Mouse (Mus musculus) midbrain, embryonic 15.5 days (tissue): ENCODE measurements around the gene Lrmda. TPM values are rescaled to one million over a fixed set of nuclear protein-coding genes. Genes with fewer than 3 reads are reported as not detected.

ENCODE experiments used
- ATAC-seq: fragments of 200-750 bp; cut with Nextera tagmentation; replicated peaks from 2 replicates; pipeline ENCODE4 v1.8.0; 2017; ENCODE audit warnings: moderate TSS enrichment
- H3K27ac ChIP-seq: fragments of 300-500 bp; sonication (generic); 2 replicates; pipeline ENCODE4 v1.5.1; 2015; ENCODE audit warnings: mild to moderate bottlenecking, inconsistent platforms
- H3K27me3 ChIP-seq: fragments of 300-500 bp; sonication (generic); replicated peaks from 2 replicates; pipeline ENCODE4 v1.6.1; 2015; ENCODE audit warnings: inconsistent platforms
- H3K36me3 ChIP-seq: fragments of 300-500 bp; sonication (generic); replicated peaks from 2 replicates; pipeline ENCODE4 v1.6.1; 2015; ENCODE audit warnings: inconsistent platforms
- H3K4me1 ChIP-seq: fragments of 300-500 bp; sonication (generic); 2 replicates; pipeline ENCODE4 v1.6.1; 2015; ENCODE audit warnings: inconsistent platforms
- H3K4me2 ChIP-seq: fragments of 300-500 bp; sonication (generic); 2 replicates; pipeline ENCODE4 v1.6.1; 2015; ENCODE audit warnings: inconsistent platforms, mild to moderate bottlenecking, moderate library complexity
- H3K4me3 ChIP-seq: fragments of 300-500 bp; sonication (generic); 2 replicates; pipeline ENCODE4 v1.5.1; 2015; ENCODE audit warnings: mild to moderate bottlenecking, inconsistent platforms
- H3K9ac ChIP-seq: fragments of 300-500 bp; sonication (generic); 2 replicates; pipeline ENCODE4 v1.6.1; 2015; ENCODE audit warnings: mild to moderate bottlenecking, inconsistent platforms
- H3K9me3 ChIP-seq: fragments of 300-500 bp; sonication (generic); 2 replicates; pipeline ENCODE4 v1.6.1; 2016; ENCODE audit warnings: inconsistent platforms
- WGBS: fragments of 180-500 bp; shearing (Covaris S2); methylation state at CpG from one replicate; pipeline ENCODE4 v1.1.7; 2015; ENCODE audit warnings: mixed read lengths; 5-methylcytosine and 5-hydroxymethylcytosine counted together
- polyA plus RNA-seq: library from polyadenylated mRNA; unstranded; fragments of >200 nt; fragmentation: Nextera tagmentation; extraction: Ambion mirVana; gene quantifications from 2 replicates; pipeline ENCODE4 v1.2.1, GENCODE M21; 2015

The Lrmda gene
- polyA plus RNA-seq, 1 experiment from 2014 or later, result 0.31 TPM

GRCm38 (mm10) chr14:22114651-22115351 lies 95.3 kb downstream of the Lrmda start:
- Histone ChIP-seq H3K27ac (no peak overlapping the region), H3K9me3 (no peaks in the 10 kb centered on the region), H3K4me2 (no peak overlapping the region)

DNA sequence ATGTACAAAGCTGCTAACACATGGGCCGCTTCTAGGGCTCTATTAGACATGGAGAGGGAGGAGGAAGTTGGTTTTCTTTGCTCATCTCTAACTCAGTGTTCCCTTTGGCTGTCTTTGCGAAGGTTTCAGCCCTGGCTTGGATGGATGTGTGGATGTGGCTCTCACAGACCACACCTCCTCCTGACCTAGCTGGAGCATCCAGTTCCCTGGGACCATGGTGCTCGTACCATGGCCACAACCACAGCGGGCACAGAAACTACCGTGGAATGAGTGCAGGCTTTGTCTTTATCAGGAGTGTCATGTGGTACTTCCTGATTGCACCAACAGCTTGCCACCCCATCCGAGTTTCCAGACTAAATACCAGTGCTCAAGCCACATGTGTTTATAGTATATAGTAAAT lies 98.6 kb downstream of the Lrmda start:
- Histone ChIP-seq H3K9ac (no peak overlapping the region), H3K27me3 (peaks cover 15% of the 10 kb centered on the region), H3K4me1 (peaks cover 11% of the 10 kb centered on the region), H3K4me2 (no peak overlapping the region), H3K9me3 (no peaks in the 10 kb centered on the region), H3K36me3 (no peaks in the 10 kb centered on the region), H3K27ac (no peak overlapping the region), H3K4me3 (no peak overlapping the region)
- no peak for ATAC-seq
- 87% methylated on average over 6 of the region's 6 CpGs for WGBS

More at GRCm38 (mm10) chr14:22114651-22115351, 95.3 kb downstream of the Lrmda start:
- ATAC-seq, result no peak
- 8% methylated on average over 18 of the region's 18 CpGs for WGBS
- Histone ChIP-seq H3K4me1 (peaks cover 11% of the 10 kb centered on the region), H3K36me3 (no peaks in the 10 kb centered on the region), H3K27me3 (peaks cover 19% of the 10 kb centered on the region), H3K9ac (no peak overlapping the region), H3K4me3 (no peak overlapping the region)

DNA sequence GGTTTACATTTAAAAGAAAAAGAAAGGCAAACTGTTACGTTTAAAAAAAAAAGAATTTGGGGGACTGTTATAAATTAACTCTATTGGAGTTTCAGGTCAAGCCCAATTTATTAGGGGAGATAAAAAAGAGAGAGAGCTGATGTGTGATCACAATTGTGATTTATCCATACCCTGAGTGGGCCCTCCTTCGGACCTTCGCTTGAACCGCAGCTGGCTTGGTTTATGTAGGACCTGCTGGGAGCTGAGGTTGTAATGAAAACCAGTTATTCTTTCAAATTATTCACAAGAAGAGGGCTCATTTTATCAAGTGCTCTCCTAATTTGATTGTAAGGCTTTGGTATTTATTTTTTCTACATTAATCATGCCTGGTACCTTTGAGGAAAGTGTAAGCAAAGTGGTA lies 99.0 kb downstream of the Lrmda start:
- ATAC-seq, result no peak
- Histone ChIP-seq H3K4me3 (no peak overlapping the region), H3K4me1 (peaks cover 10% of the 10 kb centered on the region), H3K36me3 (no peaks in the 10 kb centered on the region), H3K27me3 (peaks cover 15% of the 10 kb centered on the region), H3K4me2 (no peak overlapping the region), H3K27ac (no peak overlapping the region), H3K9ac (no peak overlapping the region), H3K9me3 (no peaks in the 10 kb centered on the region)
- 88% methylated on average over 4 of the region's 4 CpGs for WGBS

- no peak overlapping the region for H3K4me3 ChIP-seq
- WGBS, result 90% methylated on average over 4 of the region's 4 CpGs
- no peaks in the 10 kb centered on the region for H3K4me1 ChIP-seq
- no peaks in the 10 kb centered on the region for H3K9me3 ChIP-seq
- no peak overlapping the region for H3K27ac ChIP-seq
- no peaks in the 10 kb centered on the region for H3K36me3 ChIP-seq
- no peaks in the 10 kb centered on the region for H3K27me3 ChIP-seq
- H3K4me2 ChIP-seq, result no peak overlapping the region
- no peak for ATAC-seq
- H3K9ac ChIP-seq, result no peak overlapping the region
These were observed 106.8 kb downstream of the Lrmda start for GRCm38 (mm10) chr14:22126276-22126675.

GRCm38 (mm10) chr14:22126859-22127258 lies 107.3 kb downstream of the Lrmda start:
- H3K36me3 ChIP-seq, result no peaks in the 10 kb centered on the region
- 89% methylated on average over 6 of the region's 6 CpGs for WGBS
- no peak for ATAC-seq
- H3K4me2 ChIP-seq, result no peak overlapping the region
- H3K4me1 ChIP-seq, result no peaks in the 10 kb centered on the region
- H3K4me3 ChIP-seq, result no peak overlapping the region
- no peak overlapping the region for H3K9ac ChIP-seq
- no peaks in the 10 kb centered on the region for H3K27me3 ChIP-seq
- H3K27ac ChIP-seq, result no peak overlapping the region
- H3K9me3 ChIP-seq, result no peaks in the 10 kb centered on the region

- Histone ChIP-seq H3K4me3 (no peak overlapping the region), H3K4me2 (no peak overlapping the region), H3K9ac (no peak overlapping the region), H3K9me3 (no peaks in the 10 kb centered on the region), H3K27ac (no peak overlapping the region), H3K27me3 (no peaks in the 10 kb centered on the region), H3K4me1 (no peaks in the 10 kb centered on the region), H3K36me3 (no peaks in the 10 kb centered on the region)
- no peak for ATAC-seq
- WGBS, result 57% methylated on average over 7 of the region's 7 CpGs
These were observed 111.6 kb downstream of the Lrmda start for GRCm38 (mm10) chr14:22130950-22131585.

GRCm38 (mm10) chr14:22139281-22139680 lies 119.8 kb downstream of the Lrmda start:
- Histone ChIP-seq H3K4me1 (0 out of 2 replicates have a peak, but pooled peaks cover 3% of the 10 kb centered on the region), H3K9me3 (no peaks in the 10 kb centered on the region), H3K9ac (no peak overlapping the region), H3K4me2 (no peak overlapping the region), H3K4me3 (no peak overlapping the region), H3K36me3 (no peaks in the 10 kb centered on the region), H3K27ac (no peak overlapping the region), H3K27me3 (no peaks in the 10 kb centered on the region)
- 89% methylated on average over 1 of the region's 1 CpGs for WGBS
- no peak for ATAC-seq

DNA sequence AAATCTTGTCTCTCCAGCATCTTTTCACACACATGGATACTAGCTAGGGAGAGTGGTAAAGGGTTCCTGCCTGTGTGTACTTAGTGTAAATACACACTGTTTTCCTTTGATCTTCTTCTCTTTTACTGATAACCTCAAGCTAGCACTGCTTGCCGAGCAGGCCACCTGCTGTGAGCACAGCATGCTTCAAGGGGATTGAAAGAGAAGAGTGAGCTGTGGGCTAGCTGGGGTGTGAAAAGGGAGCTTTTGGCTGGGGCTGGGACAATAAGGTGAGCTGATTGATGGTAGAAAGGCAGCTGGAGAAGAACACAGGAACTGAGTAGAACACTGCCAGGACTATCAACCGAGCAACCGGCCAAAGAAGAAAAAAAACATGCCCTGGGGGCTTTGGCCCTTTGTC lies 124.5 kb downstream of the Lrmda start:
- Histone ChIP-seq H3K9ac (no peak overlapping the region), H3K4me3 (no peak overlapping the region), H3K27me3 (no peaks in the 10 kb centered on the region), H3K36me3 (no peaks in the 10 kb centered on the region), H3K4me1 (peaks cover 6% of the 10 kb centered on the region; the same call in 1 of the 2 replicates), H3K9me3 (no peaks in the 10 kb centered on the region), H3K27ac (no peak overlapping the region), H3K4me2 (no peak overlapping the region)
- no peak for ATAC-seq
- 13% methylated on average over 3 of the region's 3 CpGs for WGBS

DNA sequence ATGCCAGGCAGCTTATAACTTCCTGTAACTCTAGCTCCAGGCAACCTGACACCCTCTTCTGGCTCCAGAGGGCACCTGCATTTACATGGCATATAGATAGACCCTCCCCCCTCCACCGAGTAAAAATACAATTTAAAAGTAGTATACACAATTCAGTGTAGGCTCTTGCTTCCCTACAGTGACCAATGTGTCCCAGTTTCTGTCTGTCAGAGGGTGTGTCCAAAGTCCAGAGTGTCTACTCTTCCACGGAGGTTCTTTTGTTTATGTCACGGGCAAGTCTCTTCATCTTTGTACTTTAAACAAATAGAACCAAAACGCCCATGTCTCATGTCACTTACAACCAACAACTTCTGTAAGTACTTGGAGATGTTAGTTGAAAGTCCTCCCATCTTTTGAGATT lies 126.4 kb downstream of the Lrmda start:
- 65% methylated on average over 4 of the region's 4 CpGs for WGBS
- no peaks in the 10 kb centered on the region for H3K36me3 ChIP-seq
- H3K4me1 ChIP-seq, result peaks cover 6% of the 10 kb centered on the region; the same call in 1 of the 2 replicates
- no peaks in the 10 kb centered on the region for H3K9me3 ChIP-seq
- H3K27me3 ChIP-seq, result no peaks in the 10 kb centered on the region
- H3K4me2 ChIP-seq, result no peak overlapping the region
- H3K9ac ChIP-seq, result no peak overlapping the region
- H3K27ac ChIP-seq, result no peak overlapping the region
- no peak overlapping the region for H3K4me3 ChIP-seq
- ATAC-seq, result no peak

- Histone ChIP-seq H3K27ac (no peak overlapping the region), H3K27me3 (no peaks in the 10 kb centered on the region), H3K4me1 (peaks cover 6% of the 10 kb centered on the region; the same call in 1 of the 2 replicates), H3K9ac (no peak overlapping the region), H3K9me3 (no peaks in the 10 kb centered on the region), H3K4me2 (no peak overlapping the region), H3K36me3 (no peaks in the 10 kb centered on the region), H3K4me3 (no peak overlapping the region)
- ATAC-seq, result no peak
- 81% methylated on average over 12 of the region's 12 CpGs for WGBS
These were observed 127.1 kb downstream of the Lrmda start for GRCm38 (mm10) chr14:22146508-22147044.

- 33% methylated on average over 4 of the region's 4 CpGs for WGBS
- Histone ChIP-seq H3K4me1 (peaks cover 9% of the 10 kb centered on the region), H3K27ac (no peak overlapping the region), H3K4me3 (no peak overlapping the region), H3K4me2 (no peak overlapping the region), H3K27me3 (no peaks in the 10 kb centered on the region), H3K9me3 (no peaks in the 10 kb centered on the region), H3K36me3 (no peaks in the 10 kb centered on the region), H3K9ac (no peak overlapping the region)
- no peak for ATAC-seq
These were observed 128.0 kb downstream of the Lrmda start for GRCm38 (mm10) chr14:22147341-22148024.

- H3K36me3 ChIP-seq, result no peaks in the 10 kb centered on the region
- no peaks in the 10 kb centered on the region for H3K27me3 ChIP-seq
- no peak overlapping the region for H3K9ac ChIP-seq
- no peak overlapping the region for H3K4me3 ChIP-seq
- no peaks in the 10 kb centered on the region for H3K9me3 ChIP-seq
- WGBS, result 21% methylated on average over 13 of the region's 13 CpGs
- H3K4me2 ChIP-seq, result 0 out of 2 replicates have a peak overlapping the region, but pooled peaks have one; percentile 11
- H3K27ac ChIP-seq, result no peak overlapping the region
- H3K4me1 ChIP-seq, result peaks cover 8% of the 10 kb centered on the region
- ATAC-seq, result 0 out of 2 replicates have a peak, but pooled peaks have one; percentile 33
These were observed 133.2 kb downstream of the Lrmda start for GRCm38 (mm10) chr14:22152701-22153100.
